Mouse (Mus musculus) megakaryocyte, adult 5-6 weeks (primary cell): ENCODE measurements at regions not wholly inside any gene's neighbourhood (a gene's known extent, or its start where the extent isn't known, plus 50 kb on each side); places are given as distances from the start of the nearest gene placed in this dataset.

Experiments used
- ATAC-seq: 2 replicates; pipeline ENCODE4 v1.8.0; 2016; ENCODE audit warnings: mild to moderate bottlenecking, inconsistent platforms; ENCODE audit not compliant: poor library complexity, severe bottlenecking

GRCm38 (mm10) chr3:17772886-17773285 is 175.3 kb upstream of the Cypt12 start:
- ATAC-seq = no peak

DNA sequence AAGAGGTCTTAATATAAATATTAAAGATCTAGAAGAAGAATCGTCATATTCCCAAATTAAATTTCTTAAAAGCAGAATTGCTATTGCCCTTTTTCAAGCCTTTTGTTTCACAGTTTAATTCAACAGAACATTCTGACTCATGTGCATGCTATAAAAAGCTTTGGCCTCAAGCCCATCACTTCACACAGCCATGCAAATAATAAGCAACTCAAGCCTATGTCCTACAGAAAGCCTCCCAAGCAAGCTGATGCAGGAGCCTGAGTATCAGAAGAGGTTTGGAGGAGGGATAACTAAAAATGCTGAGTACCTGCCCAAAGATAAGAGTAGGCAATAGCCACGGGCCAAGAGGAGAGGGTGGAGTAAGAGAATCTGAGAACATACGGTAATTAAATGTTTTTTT is 169.1 kb upstream of the Cypt12 start:
- no peak for ATAC-seq

GRCm38 (mm10) chr3:17784076-17784475 is 164.1 kb upstream of the Cypt12 start:
- ATAC-seq = no peak

DNA sequence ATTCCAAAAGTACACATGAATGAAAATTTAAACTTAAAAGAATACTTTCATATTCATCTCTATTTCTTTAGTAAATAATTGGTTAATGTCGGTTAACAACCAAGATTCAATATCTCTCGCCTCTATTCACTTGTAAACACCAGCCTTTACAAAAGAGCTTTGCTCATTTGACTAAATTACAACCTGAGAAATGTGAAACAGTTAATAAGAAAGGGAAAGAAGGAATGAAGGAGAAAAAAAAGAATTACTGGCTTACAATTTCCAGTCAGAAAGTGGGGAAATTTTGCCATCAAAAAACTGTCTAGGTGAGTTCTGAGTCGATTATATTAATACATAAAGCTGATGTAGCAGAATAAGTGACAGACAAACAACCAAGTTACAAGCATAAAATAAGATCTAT is 163.6 kb upstream of the Cypt12 start:
- ATAC-seq = no peak

- ATAC-seq = no peak
These were observed 162.8 kb upstream of the Cypt12 start for GRCm38 (mm10) chr3:17785106-17786022.

- no peak for ATAC-seq
These were observed 162.0 kb upstream of the Cypt12 start for GRCm38 (mm10) chr3:17786023-17786720.

- no peak for ATAC-seq
These were observed 161.3 kb upstream of the Cypt12 start for GRCm38 (mm10) chr3:17786721-17787442.

- ATAC-seq = no peak
These were observed 160.5 kb upstream of the Cypt12 start for GRCm38 (mm10) chr3:17787443-17788333.

GRCm38 (mm10) chr3:17788334-17788720 is 159.9 kb upstream of the Cypt12 start:
- ATAC-seq = no peak

DNA sequence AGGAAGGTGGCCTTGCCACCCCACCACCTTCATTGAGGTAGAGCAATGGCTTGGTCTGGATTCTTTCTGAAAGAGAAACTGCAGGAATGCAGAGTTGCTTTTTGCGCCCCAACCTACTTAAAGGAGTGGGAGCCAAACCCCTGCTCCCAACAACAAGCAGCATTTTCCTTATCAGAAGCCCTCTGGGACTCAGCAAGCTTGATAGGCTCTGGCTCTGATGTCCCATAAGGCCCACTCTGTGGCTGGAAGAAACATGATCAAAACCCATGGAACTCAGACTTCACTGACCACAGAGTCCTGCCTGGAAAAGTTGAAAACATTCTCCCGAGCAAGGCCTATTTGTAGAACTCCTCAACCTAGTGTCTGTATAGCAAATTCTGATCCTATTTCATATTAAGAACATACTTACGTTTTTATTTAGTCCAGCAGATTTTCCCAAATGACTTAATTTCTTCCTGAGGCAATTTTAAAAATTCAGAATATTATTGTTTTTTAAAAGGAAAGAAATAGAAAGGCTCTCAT is 159.4 kb upstream of the Cypt12 start:
- ATAC-seq = no peak

DNA sequence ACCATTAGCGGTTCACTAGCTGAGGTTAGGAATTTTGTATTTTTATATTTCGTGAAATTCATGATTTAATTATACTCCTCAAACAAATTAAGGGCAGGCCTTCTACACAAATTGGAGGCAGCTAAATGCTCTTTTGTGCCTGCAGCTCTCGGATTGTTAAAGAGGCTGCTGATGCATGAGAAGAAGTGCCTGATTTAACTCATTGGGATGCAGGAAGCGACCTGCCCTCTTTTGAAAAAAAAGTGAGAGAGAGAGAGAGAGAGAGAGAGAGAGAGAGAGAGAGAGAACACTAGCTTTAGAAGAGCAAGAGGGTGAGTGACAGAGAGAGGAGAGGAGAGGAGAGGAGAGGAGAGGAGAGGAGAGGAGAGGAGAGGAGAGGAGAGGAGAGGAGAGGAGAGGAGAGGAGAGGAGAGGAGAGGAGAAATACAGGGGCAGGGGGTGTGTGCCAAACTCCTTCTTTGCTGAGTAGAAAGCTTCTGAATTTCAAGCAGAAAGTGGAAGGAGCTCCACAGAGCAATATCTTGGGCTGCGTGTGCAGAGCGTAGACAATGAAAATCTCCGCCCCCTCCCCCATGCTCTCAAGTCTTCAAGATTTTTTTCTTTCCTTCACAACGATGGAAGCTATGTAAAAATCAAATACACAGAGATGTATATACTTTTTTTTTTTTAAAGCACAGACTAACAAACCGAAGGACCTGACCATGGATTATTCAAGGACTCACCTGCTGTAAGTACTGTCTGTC is 158.6 kb upstream of the Cypt12 start:
- ATAC-seq = no peak

DNA sequence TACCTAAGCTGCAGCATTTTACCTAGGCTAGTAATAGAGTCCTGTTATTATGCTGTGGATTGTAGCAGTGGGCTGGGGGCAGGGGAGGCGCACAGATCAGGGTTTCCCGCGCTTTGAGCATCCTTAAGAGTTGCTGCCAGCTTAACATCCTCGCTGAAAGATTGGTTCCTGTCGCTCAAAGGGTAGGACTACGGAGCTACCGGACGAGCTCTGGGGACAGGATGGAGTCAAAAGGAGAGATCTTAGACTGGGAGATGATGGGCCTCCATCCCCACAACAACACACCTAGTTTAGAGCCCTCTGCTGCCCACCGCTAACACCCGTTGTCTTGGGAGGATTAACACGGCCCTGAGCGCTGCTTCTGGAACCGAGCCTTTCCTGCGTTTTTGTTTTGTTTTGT is 157.9 kb upstream of the Cypt12 start:
- no peak for ATAC-seq

DNA sequence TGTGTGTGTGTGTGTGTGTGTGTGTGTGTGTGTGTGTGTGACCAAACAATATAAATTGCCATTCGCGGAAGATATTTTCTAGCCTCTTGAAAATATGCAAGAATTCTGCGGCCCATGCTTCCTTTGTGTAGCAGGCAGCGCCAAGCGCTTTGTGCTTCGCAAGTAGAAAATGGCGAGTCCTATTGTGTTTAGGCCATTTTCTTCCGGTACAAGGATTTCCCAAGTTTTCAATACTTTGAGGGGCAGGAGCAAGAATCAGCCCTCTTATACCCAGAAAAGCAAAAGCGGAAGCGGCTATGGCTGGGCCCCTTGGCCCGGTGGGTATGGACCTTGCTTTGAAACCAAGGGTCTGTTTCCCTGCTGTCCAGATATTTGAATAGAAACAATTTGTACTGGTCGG is 157.4 kb upstream of the Cypt12 start:
- no peak for ATAC-seq

DNA sequence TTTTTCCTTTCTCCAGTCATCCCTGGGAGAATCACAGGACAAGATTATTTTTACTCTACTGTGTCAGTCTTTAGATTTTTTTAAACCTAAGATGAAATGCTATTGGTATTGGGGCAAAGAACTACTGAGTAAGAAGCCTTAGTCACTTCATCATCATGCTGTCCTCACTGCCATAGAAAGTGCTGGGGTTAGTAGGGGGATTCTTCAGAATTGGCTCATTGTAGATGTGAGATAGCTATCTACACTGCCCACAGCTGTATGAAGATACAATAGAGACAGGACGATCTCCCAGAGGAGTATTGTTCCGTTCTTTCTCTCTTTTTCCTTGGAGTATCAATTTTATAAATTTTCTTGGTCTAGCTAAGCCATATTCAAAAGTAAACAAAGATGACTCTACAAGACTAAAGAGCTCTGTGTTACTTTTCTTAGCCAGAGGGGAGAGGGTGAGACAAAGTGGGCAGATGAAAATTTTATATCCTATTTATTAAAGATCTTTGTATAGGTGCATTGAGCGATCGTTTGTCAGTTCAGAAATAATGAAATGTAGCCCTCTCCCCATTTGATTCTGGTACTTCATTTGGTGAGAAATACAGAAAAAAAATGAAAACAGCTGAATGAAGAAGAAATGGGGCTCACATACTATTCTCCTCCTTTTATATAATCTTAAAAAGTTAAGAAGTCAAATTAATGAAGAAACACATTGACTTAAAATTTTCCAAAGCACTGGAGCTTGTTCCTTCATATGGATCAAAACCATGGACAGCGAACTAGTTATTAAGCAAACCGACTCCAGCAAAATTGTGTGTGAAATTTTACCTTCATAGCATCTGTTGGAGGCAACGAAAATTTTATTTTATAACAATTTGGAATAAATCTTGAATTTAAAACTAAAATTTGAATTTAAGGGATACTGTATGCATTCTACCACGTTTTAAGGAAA is 156.6 kb upstream of the Cypt12 start:
- ATAC-seq = no peak

- no peak for ATAC-seq
These were observed 155.6 kb upstream of the Cypt12 start for GRCm38 (mm10) chr3:17792537-17793039.

DNA sequence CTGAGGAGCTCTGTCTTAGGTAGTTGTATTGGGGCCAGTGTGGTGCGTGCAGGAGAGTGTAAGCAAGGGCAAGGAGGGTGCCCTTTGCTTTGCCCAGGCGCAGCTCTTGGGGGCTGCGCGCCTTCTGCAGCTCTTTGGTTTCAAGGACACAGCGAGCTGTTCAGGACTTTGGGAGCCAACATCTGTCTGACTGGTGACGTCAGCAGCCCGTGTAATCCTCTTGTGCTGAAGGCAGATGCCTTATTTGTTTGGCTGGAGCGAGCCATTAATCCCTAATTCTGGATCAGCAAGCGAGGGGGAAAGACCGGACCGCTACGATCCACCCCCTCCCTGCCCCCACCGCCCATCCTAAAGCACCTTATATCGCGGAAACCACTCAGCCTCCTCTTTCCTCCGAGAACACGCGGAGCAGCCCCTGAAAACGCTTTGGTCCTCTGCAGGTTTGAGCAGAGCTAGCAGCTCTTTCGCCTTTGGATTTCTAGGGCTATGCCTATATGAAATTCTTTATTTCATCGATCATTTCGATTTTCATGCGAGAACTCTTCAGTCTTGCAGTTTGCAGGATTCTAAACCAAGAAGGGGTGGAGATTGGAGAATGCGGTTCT is 154.5 kb upstream of the Cypt12 start:
- ATAC-seq = no peak

DNA sequence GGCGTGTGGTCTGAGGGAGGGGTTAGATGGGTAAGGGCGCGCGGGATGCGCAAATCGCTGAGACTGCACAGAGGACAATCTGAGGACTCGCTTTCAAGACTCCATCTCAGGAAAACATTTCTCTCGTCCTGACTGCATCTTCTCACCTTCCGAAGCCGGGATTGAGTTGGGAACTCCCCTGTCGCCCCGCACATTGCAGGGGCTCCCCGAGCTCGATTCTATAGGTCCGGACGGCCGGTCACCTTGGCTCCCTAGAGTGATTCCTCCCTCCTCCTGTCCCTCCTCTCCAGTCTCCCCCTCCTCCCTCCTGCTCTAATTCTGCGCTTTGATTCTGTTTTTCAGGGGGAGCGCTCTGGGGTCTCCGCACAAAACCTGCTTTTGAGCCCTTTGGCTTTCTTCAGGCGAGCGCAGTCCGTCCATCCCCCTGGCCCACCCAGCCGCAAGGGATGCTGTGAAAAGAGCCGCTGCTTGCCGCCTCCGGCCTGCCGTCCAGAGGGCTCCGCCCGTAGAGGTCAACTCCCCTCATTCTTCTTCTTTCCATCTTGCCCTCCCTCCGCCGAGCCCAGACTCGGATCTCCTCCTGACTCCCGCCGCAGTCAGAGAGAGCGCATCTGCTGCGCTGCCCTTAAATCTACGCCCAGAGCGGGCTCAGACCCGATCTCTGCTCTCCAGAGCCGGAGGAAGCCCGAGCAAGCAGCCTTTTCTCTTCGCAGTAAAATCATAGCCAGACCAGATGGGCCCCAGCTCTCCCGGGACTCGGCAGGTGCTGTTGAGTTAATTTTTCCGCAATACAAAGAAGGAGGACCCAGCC is 153.8 kb upstream of the Cypt12 start:
- no peak for ATAC-seq
